Mouse (Mus musculus): Measurements from ENCODE around the gene Plekhh2. TPM values are rescaled to one million over a fixed set of nuclear protein-coding genes. Genes with fewer than 3 reads are reported as not detected.

The Plekhh2 gene
- polyA plus RNA-seq, 1 experiment from 2014 or later = 1.7 TPM

DNA sequence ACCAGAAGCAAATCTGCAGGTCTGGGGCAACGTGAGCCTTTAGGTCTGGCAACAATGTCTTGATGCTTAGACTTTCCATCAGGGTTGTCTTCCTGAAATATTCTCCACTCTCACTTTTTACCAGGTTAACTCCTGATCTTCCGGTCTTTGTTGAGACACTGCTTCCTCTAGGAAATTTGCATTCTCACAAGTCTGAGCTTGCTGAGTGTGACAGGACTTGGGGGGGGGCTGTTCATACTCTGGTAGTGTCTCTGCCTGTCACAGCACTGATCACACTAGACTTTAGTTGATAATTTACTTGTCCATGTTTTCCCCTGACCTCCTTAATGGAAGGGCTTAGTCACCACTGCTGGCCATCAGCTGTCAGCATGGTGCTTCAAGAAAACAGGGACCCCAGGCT, 24.3 kb upstream of the Plekhh2 start:
- no peaks in the 10 kb centered on the region for H3K27me3 ChIP-seq (replicated peaks; ENCODE audit: control insufficient read depth, insufficient read depth, low read length)
- no peak for ATAC-seq
- no peak overlapping the region for H3K27ac ChIP-seq (ENCODE audit: low read length)
- H3K9ac ChIP-seq (replicated peaks; ENCODE audit: low read depth, low read length) = no peak overlapping the region
- H3K4me2 ChIP-seq (ENCODE audit: low read length) = no peak overlapping the region
- H3K4me1 ChIP-seq (replicated peaks; ENCODE audit: control insufficient read depth, insufficient read depth, low read length) = no peaks in the 10 kb centered on the region
- no peaks in the 10 kb centered on the region for H3K9me3 ChIP-seq (ENCODE audit: control insufficient read depth, low read length)
- no peaks in the 10 kb centered on the region for H3K36me3 ChIP-seq (ENCODE audit: control insufficient read depth, insufficient read depth)
- 84% methylated on average over 2 of the region's 2 CpGs for WGBS
- H3K4me3 ChIP-seq (replicated peaks; ENCODE audit: low read length) = no peak overlapping the region

DNA sequence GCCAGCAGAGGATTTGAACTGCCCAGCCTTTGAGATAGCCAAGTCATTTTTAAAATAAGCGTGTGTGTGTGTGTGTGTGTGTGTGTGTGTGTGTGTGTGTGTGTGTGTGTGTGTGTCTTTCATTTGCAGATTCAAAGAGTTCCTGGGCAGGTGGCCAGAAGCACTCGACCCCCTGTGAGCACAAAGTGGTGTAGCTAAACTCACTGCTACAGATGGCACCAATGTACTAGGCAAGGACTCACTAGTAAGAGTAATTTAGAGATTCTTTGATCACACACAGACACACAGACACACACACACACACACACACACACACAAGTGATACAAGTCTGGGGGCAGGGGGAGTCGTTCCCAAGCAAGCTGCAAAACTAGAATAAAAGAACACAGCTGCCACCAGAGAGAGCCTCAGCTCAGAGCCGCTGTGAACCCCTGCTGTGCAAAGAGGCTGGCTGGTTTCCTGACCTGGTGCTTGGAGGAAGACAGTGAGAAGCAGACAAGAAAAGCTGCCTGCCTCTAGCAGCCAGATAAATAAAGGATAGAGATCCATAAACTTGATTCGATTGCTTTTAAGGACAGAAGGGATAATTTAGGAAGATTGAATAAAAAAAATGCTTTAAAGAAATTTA, 19.3 kb upstream of the Plekhh2 start:
- H3K9me3 ChIP-seq (ENCODE audit: control insufficient read depth, low read length) = no peaks in the 10 kb centered on the region
- H3K27me3 ChIP-seq (replicated peaks; ENCODE audit: control insufficient read depth, insufficient read depth, low read length) = no peaks in the 10 kb centered on the region
- H3K4me3 ChIP-seq (replicated peaks; ENCODE audit: low read length) = no peak overlapping the region
- H3K4me1 ChIP-seq (replicated peaks; ENCODE audit: control insufficient read depth, insufficient read depth, low read length) = no peaks in the 10 kb centered on the region
- 20% methylated on average over 5 of the region's 5 CpGs for WGBS
- H3K4me2 ChIP-seq (ENCODE audit: low read length) = no peak overlapping the region
- no peak overlapping the region for H3K9ac ChIP-seq (replicated peaks; ENCODE audit: low read depth, low read length)
- no peaks in the 10 kb centered on the region for H3K36me3 ChIP-seq (ENCODE audit: control insufficient read depth, insufficient read depth)
- no peak for ATAC-seq
- no peak overlapping the region for H3K27ac ChIP-seq (ENCODE audit: low read length)

- WGBS = 77% methylated on average over 5 of the region's 5 CpGs
- Histone ChIP-seq H3K4me2 (ENCODE audit: low read length) (no peak overlapping the region), H3K9ac (replicated peaks; ENCODE audit: low read depth, low read length) (no peak overlapping the region), H3K27ac (ENCODE audit: low read length) (no peak overlapping the region), H3K4me3 (replicated peaks; ENCODE audit: low read length) (no peak overlapping the region), H3K27me3 (replicated peaks; ENCODE audit: control insufficient read depth, insufficient read depth, low read length) (no peaks in the 10 kb centered on the region), H3K4me1 (replicated peaks; ENCODE audit: control insufficient read depth, insufficient read depth, low read length) (no peaks in the 10 kb centered on the region), H3K36me3 (ENCODE audit: control insufficient read depth, insufficient read depth) (no peaks in the 10 kb centered on the region), H3K9me3 (ENCODE audit: control insufficient read depth, low read length) (no peaks in the 10 kb centered on the region)
- no peak for ATAC-seq
These were observed 14.7 kb upstream of the Plekhh2 start for GRCm38 (mm10) chr17:84497026-84497425.

DNA sequence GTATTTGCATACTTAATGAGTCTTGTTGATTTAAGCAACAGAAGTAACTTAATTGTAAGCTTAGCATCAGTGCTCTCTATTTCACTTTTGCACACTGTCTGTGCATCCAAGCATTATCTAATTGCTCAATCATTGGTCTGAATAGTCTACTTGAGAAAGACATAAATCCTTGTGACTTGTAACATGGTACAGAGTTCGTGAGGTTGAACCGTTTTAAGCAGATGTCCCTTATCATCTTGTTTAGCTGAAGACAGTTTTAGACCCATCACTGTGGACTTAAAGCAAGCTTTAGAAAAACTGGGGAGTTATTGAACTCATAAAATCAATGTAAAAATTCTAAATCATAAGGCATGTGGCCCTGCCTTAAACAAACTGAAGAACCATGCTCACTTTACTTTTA, 14.1 kb upstream of the Plekhh2 start:
- Histone ChIP-seq H3K27ac (ENCODE audit: low read length) (no peak overlapping the region), H3K9ac (replicated peaks; ENCODE audit: low read depth, low read length) (no peak overlapping the region), H3K4me1 (replicated peaks; ENCODE audit: control insufficient read depth, insufficient read depth, low read length) (no peaks in the 10 kb centered on the region), H3K4me3 (replicated peaks; ENCODE audit: low read length) (no peak overlapping the region), H3K4me2 (ENCODE audit: low read length) (no peak overlapping the region), H3K36me3 (ENCODE audit: control insufficient read depth, insufficient read depth) (no peaks in the 10 kb centered on the region), H3K27me3 (replicated peaks; ENCODE audit: control insufficient read depth, insufficient read depth, low read length) (no peaks in the 10 kb centered on the region), H3K9me3 (ENCODE audit: control insufficient read depth, low read length) (no peaks in the 10 kb centered on the region)
- WGBS = 61% methylated on average over 2 of the region's 2 CpGs
- ATAC-seq = no peak

GRCm38 (mm10) chr17:84497972-84498604, 13.6 kb upstream of the Plekhh2 start:
- no peak for ATAC-seq
- H3K36me3 ChIP-seq (ENCODE audit: control insufficient read depth, insufficient read depth) = no peaks in the 10 kb centered on the region

GRCm38 (mm10) chr17:84498639-84499038, 13.1 kb upstream of the Plekhh2 start:
- H3K27me3 ChIP-seq (replicated peaks; ENCODE audit: control insufficient read depth, insufficient read depth, low read length) = no peaks in the 10 kb centered on the region
- no peaks in the 10 kb centered on the region for H3K4me1 ChIP-seq (replicated peaks; ENCODE audit: control insufficient read depth, insufficient read depth, low read length)
- no peak overlapping the region for H3K27ac ChIP-seq (ENCODE audit: low read length)
- ATAC-seq = no peak
- no peaks in the 10 kb centered on the region for H3K36me3 ChIP-seq (ENCODE audit: control insufficient read depth, insufficient read depth)
- H3K9ac ChIP-seq (replicated peaks; ENCODE audit: low read depth, low read length) = no peak overlapping the region
- H3K9me3 ChIP-seq (ENCODE audit: control insufficient read depth, low read length) = no peaks in the 10 kb centered on the region
- 24% methylated on average over 5 of the region's 5 CpGs for WGBS
- no peak overlapping the region for H3K4me2 ChIP-seq (ENCODE audit: low read length)
- H3K4me3 ChIP-seq (replicated peaks; ENCODE audit: low read length) = no peak overlapping the region

More at GRCm38 (mm10) chr17:84497972-84498604, 13.6 kb upstream of the Plekhh2 start:
- Histone ChIP-seq H3K27ac (ENCODE audit: low read length) (no peak overlapping the region), H3K9ac (replicated peaks; ENCODE audit: low read depth, low read length) (no peak overlapping the region), H3K4me3 (replicated peaks; ENCODE audit: low read length) (no peak overlapping the region), H3K4me1 (replicated peaks; ENCODE audit: control insufficient read depth, insufficient read depth, low read length) (no peaks in the 10 kb centered on the region), H3K9me3 (ENCODE audit: control insufficient read depth, low read length) (no peaks in the 10 kb centered on the region), H3K4me2 (ENCODE audit: low read length) (no peak overlapping the region), H3K27me3 (replicated peaks; ENCODE audit: control insufficient read depth, insufficient read depth, low read length) (no peaks in the 10 kb centered on the region)
- 59% methylated on average over 3 of the region's 3 CpGs for WGBS

- no peak overlapping the region for H3K9ac ChIP-seq (replicated peaks; ENCODE audit: low read depth, low read length)
- H3K27me3 ChIP-seq (replicated peaks; ENCODE audit: control insufficient read depth, insufficient read depth, low read length) = no peaks in the 10 kb centered on the region
- no peak overlapping the region for H3K4me2 ChIP-seq (ENCODE audit: low read length)
- no peak overlapping the region for H3K27ac ChIP-seq (ENCODE audit: low read length)
- no peaks in the 10 kb centered on the region for H3K36me3 ChIP-seq (ENCODE audit: control insufficient read depth, insufficient read depth)
- no peaks in the 10 kb centered on the region for H3K4me1 ChIP-seq (replicated peaks; ENCODE audit: control insufficient read depth, insufficient read depth, low read length)
- 74% methylated on average over 3 of the region's 3 CpGs for WGBS
- ATAC-seq = no peak
- H3K9me3 ChIP-seq (ENCODE audit: control insufficient read depth, low read length) = no peaks in the 10 kb centered on the region
- no peak overlapping the region for H3K4me3 ChIP-seq (replicated peaks; ENCODE audit: low read length)
These were observed 9.4 kb upstream of the Plekhh2 start for GRCm38 (mm10) chr17:84502341-84502740.

GRCm38 (mm10) chr17:84505922-84506321, 5.8 kb upstream of the Plekhh2 start:
- no peak overlapping the region for H3K4me3 ChIP-seq (replicated peaks; ENCODE audit: low read length)
- no peak for ATAC-seq
- H3K4me1 ChIP-seq (replicated peaks; ENCODE audit: control insufficient read depth, insufficient read depth, low read length) = peaks cover 16% of the 10 kb centered on the region
- H3K27ac ChIP-seq (ENCODE audit: low read length) = no peak overlapping the region
- H3K9me3 ChIP-seq (ENCODE audit: control insufficient read depth, low read length) = no peaks in the 10 kb centered on the region
- H3K9ac ChIP-seq (replicated peaks; ENCODE audit: low read depth, low read length) = no peak overlapping the region
- H3K36me3 ChIP-seq (ENCODE audit: control insufficient read depth, insufficient read depth) = no peaks in the 10 kb centered on the region
- H3K4me2 ChIP-seq (ENCODE audit: low read length) = no peak overlapping the region
- 74% methylated on average over 2 of the region's 2 CpGs for WGBS
- H3K27me3 ChIP-seq (replicated peaks; ENCODE audit: control insufficient read depth, insufficient read depth, low read length) = no peaks in the 10 kb centered on the region

- Histone ChIP-seq H3K27ac (ENCODE audit: low read length) (no peak overlapping the region), H3K4me3 (replicated peaks; ENCODE audit: low read length) (no peak overlapping the region), H3K36me3 (ENCODE audit: control insufficient read depth, insufficient read depth) (no peaks in the 10 kb centered on the region), H3K9ac (replicated peaks; ENCODE audit: low read depth, low read length) (no peak overlapping the region), H3K4me2 (ENCODE audit: low read length) (no peak overlapping the region), H3K9me3 (ENCODE audit: control insufficient read depth, low read length) (no peaks in the 10 kb centered on the region), H3K4me1 (replicated peaks; ENCODE audit: control insufficient read depth, insufficient read depth, low read length) (peaks cover 30% of the 10 kb centered on the region), H3K27me3 (replicated peaks; ENCODE audit: control insufficient read depth, insufficient read depth, low read length) (0 out of 2 replicates have a peak, but pooled peaks cover 2% of the 10 kb centered on the region)
- ATAC-seq = no peak
- WGBS = 21% methylated on average over 3 of the region's 3 CpGs
These were observed 3.0 kb upstream of the Plekhh2 start for GRCm38 (mm10) chr17:84508736-84509135.

All from forebrain, embryonic 16.5 days (tissue).